Mouse (Mus musculus) megakaryocyte, embryonic 14.5 days (primary cell): ENCODE data around the gene Cdk4.

Source experiments
- FLI1 ChIP-seq: IDR thresholded peaks from 2 replicates; pipeline ENCODE4 v1.6.1; 2012; ENCODE audit warnings: low read length, inconsistent platforms, mixed read lengths
- GATA1 ChIP-seq: IDR thresholded peaks from 3 replicates; pipeline ENCODE4 v1.6.1; 2012; ENCODE audit warnings: mixed read lengths, low read length, inconsistent platforms, borderline replicate concordance

DNA sequence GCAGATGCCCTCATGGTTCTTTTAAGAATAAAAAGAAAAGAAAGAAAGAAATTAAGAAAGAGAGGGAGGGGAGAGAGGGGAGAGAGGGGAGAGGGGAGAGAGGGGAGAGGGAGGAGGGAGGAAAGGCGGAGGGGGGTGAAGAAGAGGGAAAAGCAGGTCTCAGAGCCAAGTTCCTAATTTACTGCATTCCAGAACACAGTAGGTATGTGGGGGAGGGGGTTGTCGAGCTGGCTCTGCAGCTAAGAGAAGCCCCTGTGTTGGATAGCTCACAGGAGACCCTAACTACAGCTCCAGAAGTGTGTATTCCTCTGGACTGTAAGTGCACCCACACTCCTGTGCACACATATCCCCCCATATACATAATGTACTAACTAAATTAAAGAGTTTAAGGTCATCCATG lies 46.3 kb upstream of the Cdk4 start:
- no peak for TF ChIP-seq GATA1
- no peak for TF ChIP-seq FLI1
